ENCODE assay signal across 14 mouse cellular contexts in genomic region chr3:119950070-119950469, GRCm38 (mm10).
A peak's percentile ranks its signal among the peaks of the same experiment; 100 is the strongest.
DNase-seq lines count a peak whose midpoint lies in the region; ATAC-seq lines count a peak whose summit lies in the region.
"Had no signal": no experiment of that assay in that cellular context is flagged by ENCODE, and none has a peak within 500 bp of the region (broad histone marks: within the 10 kb centered on the region; RNA-seq: fewer than 3 reads in every experiment).

No protein-coding gene starts in this region.

- WGBS in kidney, embryonic 14.5 days, result 81% methylated on average over 2 of the region's 2 CpGs
- 75% methylated on average over 2 of the region's 2 CpGs for WGBS in neural tube, embryonic 13.5 days
- 43% methylated on average over 2 of the region's 2 CpGs for WGBS in forebrain, embryonic 14.5 days
- WGBS in neural tube, embryonic 15.5 days, result 69% methylated on average over 2 of the region's 2 CpGs

- H3K9ac ChIP-seq in kidney, embryonic 14.5 days (ENCODE audit: low read depth, low read length), result no peak overlapping the region
- H3K9ac ChIP-seq in neural tube, embryonic 13.5 days, result no peak overlapping the region
- no peak overlapping the region for H3K9ac ChIP-seq in forebrain, embryonic 14.5 days (ENCODE audit: low read length)
- no peak overlapping the region for H3K9ac ChIP-seq in neural tube, embryonic 15.5 days (replicated peaks)
- H3K9ac ChIP-seq: embryonic facial prominence, embryonic 12.5 days; liver, embryonic 13.5 days had no signal

- peak overlapping the region; percentile 33; the same call in 1 of the 2 replicates for H3K27ac ChIP-seq in kidney, embryonic 14.5 days (ENCODE audit: low read depth, low read length)
- 0 out of 2 replicates have a peak overlapping the region, but pooled peaks have one; percentile 55 for H3K27ac ChIP-seq in neural tube, embryonic 13.5 days (replicated peaks)
- H3K27ac ChIP-seq in forebrain, embryonic 14.5 days (ENCODE audit: low read depth, low read length), result peak overlapping the region; percentile 55; the same call in 1 of the 2 replicates
- H3K27ac ChIP-seq in neural tube, embryonic 15.5 days (replicated peaks), result 0 out of 2 replicates have a peak overlapping the region, but pooled peaks have one; percentile 28
- H3K27ac ChIP-seq: embryonic facial prominence, embryonic 12.5 days; gastrocnemius, adult 2 months; heart, embryonic 10.5 days; liver, embryonic 13.5 days had no signal

- H3K4me2 ChIP-seq in kidney, embryonic 14.5 days (replicated peaks; ENCODE audit: low read depth, low read length), result no peak overlapping the region
- peak overlapping the region; percentile 53; the same call in 1 of the 2 replicates for H3K4me2 ChIP-seq in neural tube, embryonic 13.5 days
- peak overlapping the region; percentile 49; the same call in 1 of the 2 replicates for H3K4me2 ChIP-seq in forebrain, embryonic 14.5 days (ENCODE audit: low read length)
- peak overlapping the region; percentile 58 for H3K4me2 ChIP-seq in neural tube, embryonic 15.5 days

- no peaks in the 10 kb centered on the region for H3K9me3 ChIP-seq in kidney, embryonic 14.5 days (ENCODE audit: control insufficient read depth, low read length)
- no peaks in the 10 kb centered on the region for H3K9me3 ChIP-seq in neural tube, embryonic 13.5 days
- H3K9me3 ChIP-seq in forebrain, embryonic 14.5 days (replicated peaks; ENCODE audit: control insufficient read depth, low read length), result no peaks in the 10 kb centered on the region
- no peaks in the 10 kb centered on the region for H3K9me3 ChIP-seq in neural tube, embryonic 15.5 days (replicated peaks)
- H3K9me3 ChIP-seq: embryonic facial prominence, embryonic 12.5 days; heart, embryonic 10.5 days; liver, embryonic 13.5 days had no signal

- no peak overlapping the region for H3K4me3 ChIP-seq in kidney, embryonic 14.5 days (ENCODE audit: low read length)
- H3K4me3 ChIP-seq in neural tube, embryonic 13.5 days, result no peak overlapping the region
- no peak overlapping the region for H3K4me3 ChIP-seq in forebrain, embryonic 14.5 days (ENCODE audit: low read depth, low read length)
- no peak overlapping the region for H3K4me3 ChIP-seq in neural tube, embryonic 15.5 days (replicated peaks)
- H3K4me3 ChIP-seq: embryonic facial prominence, embryonic 12.5 days; liver, embryonic 13.5 days had no signal

- H3K36me3 ChIP-seq in kidney, embryonic 14.5 days (ENCODE audit: control insufficient read depth, insufficient read depth, low read length), result no peaks in the 10 kb centered on the region
- no peaks in the 10 kb centered on the region for H3K36me3 ChIP-seq in neural tube, embryonic 13.5 days
- no peaks in the 10 kb centered on the region for H3K36me3 ChIP-seq in forebrain, embryonic 14.5 days (ENCODE audit: control insufficient read depth, insufficient read depth, low read length)
- H3K36me3 ChIP-seq in neural tube, embryonic 15.5 days, result no peaks in the 10 kb centered on the region
- H3K36me3 ChIP-seq: embryonic facial prominence, embryonic 12.5 days; heart, embryonic 10.5 days; liver, embryonic 13.5 days had no signal

- H3K4me1 ChIP-seq in kidney, embryonic 14.5 days (ENCODE audit: control insufficient read depth, insufficient read depth, low read length), result peaks cover 24% of the 10 kb centered on the region
- H3K4me1 ChIP-seq in neural tube, embryonic 13.5 days (replicated peaks), result peaks cover 43% of the 10 kb centered on the region
- peaks cover 28% of the 10 kb centered on the region for H3K4me1 ChIP-seq in forebrain, embryonic 14.5 days (ENCODE audit: control insufficient read depth, insufficient read depth, low read length)
- H3K4me1 ChIP-seq in neural tube, embryonic 15.5 days, result peaks cover 28% of the 10 kb centered on the region
- H3K4me1 ChIP-seq: liver, embryonic 13.5 days had no signal

- no peak for DNase-seq in kidney, postnatal 25 days
- no peak for DNase-seq in neural tube, embryonic 10.5 days (ENCODE audit: extremely low spot score, low spot score)
- DNase-seq in forebrain, embryonic 14.5 days (ENCODE audit: low spot score), result peak; percentile 49
- no peak for DNase-seq in spleen, adult 12 weeks (ENCODE audit: low spot score)
- DNase-seq: cerebellum, adult 9-10 months; gastrocnemius, adult 2 months; liver, embryonic 13.5 days; lung, postnatal 14 days had no signal

- H3K27me3 ChIP-seq in kidney, embryonic 14.5 days (ENCODE audit: control insufficient read depth, insufficient read depth, low read length), result no peaks in the 10 kb centered on the region
- H3K27me3 ChIP-seq in neural tube, embryonic 13.5 days, result peaks cover 9% of the 10 kb centered on the region; the same call in 1 of the 2 replicates
- H3K27me3 ChIP-seq in forebrain, embryonic 14.5 days (replicated peaks; ENCODE audit: control insufficient read depth, insufficient read depth, low read length), result no peaks in the 10 kb centered on the region
- no peaks in the 10 kb centered on the region for H3K27me3 ChIP-seq in neural tube, embryonic 15.5 days (replicated peaks)
- H3K27me3 ChIP-seq: CH12.LX; embryonic facial prominence, embryonic 12.5 days; liver, embryonic 13.5 days had no signal

- no peak for ATAC-seq in kidney, embryonic 14.5 days (ENCODE audit: low FRiP score, low TSS enrichment)
- no peak for ATAC-seq in neural tube, embryonic 13.5 days (ENCODE audit: low read depth)
- 0 out of 2 replicates have a peak, but pooled peaks have one; percentile 10 for ATAC-seq in forebrain, embryonic 14.5 days
- no peak for ATAC-seq in neural tube, embryonic 15.5 days (ENCODE audit: low FRiP score)
